Mouse (Mus musculus) embryonic facial prominence, embryonic 12.5 days (tissue): ENCODE measurements around the gene Rasal2. TPM values are rescaled to one million over a fixed set of nuclear protein-coding genes. Genes with fewer than 3 reads are reported as not detected.

Experiments
- ATAC-seq: fragments of 200-750 bp; cut with Nextera tagmentation; 2 replicates; pipeline ENCODE4 v1.8.0; 2017; ENCODE audit not compliant: insufficient number of reproducible peaks, insufficient read depth, low FRiP score, low TSS enrichment
- H3K27ac ChIP-seq: fragments of 300-500 bp; sonication (generic); 2 replicates; pipeline ENCODE4 v1.5.1; 2016; ENCODE audit warnings: mild to moderate bottlenecking
- H3K27me3 ChIP-seq: fragments of 300-500 bp; sonication (generic); 2 replicates; pipeline ENCODE4 v1.6.1; 2016; ENCODE audit warnings: mild to moderate bottlenecking, moderate library complexity
- H3K36me3 ChIP-seq: fragments of 300-500 bp; sonication (generic); 2 replicates; pipeline ENCODE4 v1.6.1; 2016; ENCODE audit warnings: mild to moderate bottlenecking
- H3K4me1 ChIP-seq: fragments of 300-500 bp; sonication (generic); 2 replicates; pipeline ENCODE4 v1.6.1; 2016
- H3K4me2 ChIP-seq: fragments of 300-500 bp; sonication (generic); replicated peaks from 2 replicates; pipeline ENCODE4 v1.6.1; 2016; ENCODE audit warnings: mild to moderate bottlenecking, moderate library complexity
- H3K4me3 ChIP-seq: fragments of 300-500 bp; sonication (generic); 2 replicates; pipeline ENCODE4 v1.5.1; 2016; ENCODE audit warnings: mild to moderate bottlenecking
- H3K9ac ChIP-seq: fragments of 300-500 bp; sonication (generic); 2 replicates; pipeline ENCODE4 v1.6.1; 2016; ENCODE audit warnings: mild to moderate bottlenecking, moderate library complexity
- H3K9me3 ChIP-seq: fragments of 300-500 bp; sonication (generic); 2 replicates; pipeline ENCODE4 v1.6.1; 2016; ENCODE audit warnings: mild to moderate bottlenecking, moderate library complexity
- WGBS: fragments of 180-500 bp; shearing (Covaris S2); methylation state at CpG from one replicate; pipeline ENCODE4 v1.1.7; 2016; 5-methylcytosine and 5-hydroxymethylcytosine counted together
- polyA plus RNA-seq: library from polyadenylated mRNA; unstranded; fragments of >200 nt; fragmentation: Nextera tagmentation; extraction: Ambion mirVana; gene quantifications from 2 replicates; pipeline ENCODE4 v1.2.1, GENCODE M21; 2016

Rasal2 gene
- polyA plus RNA-seq, 1 experiment from 2014 or later, result 16.2 TPM

- no peak for ATAC-seq
- WGBS, result 90% methylated on average over 2 of the region's 2 CpGs
- H3K36me3 ChIP-seq, result no peaks in the 10 kb centered on the region
Observed at GRCm38 (mm10) chr1:157438290-157438689, 25.9 kb upstream of the Rasal2 start.

GRCm38 (mm10) chr1:157435926-157436325, 23.5 kb upstream of the Rasal2 start:
- no peaks in the 10 kb centered on the region for H3K27me3 ChIP-seq
- no peak for ATAC-seq
- 93% methylated on average over 6 of the region's 6 CpGs for WGBS
- H3K27ac ChIP-seq, result no peak overlapping the region
- H3K4me3 ChIP-seq, result no peak overlapping the region
- H3K9me3 ChIP-seq, result no peaks in the 10 kb centered on the region
- H3K4me1 ChIP-seq, result no peaks in the 10 kb centered on the region
- no peak overlapping the region for H3K4me2 ChIP-seq
- no peak overlapping the region for H3K9ac ChIP-seq
- no peaks in the 10 kb centered on the region for H3K36me3 ChIP-seq

More at GRCm38 (mm10) chr1:157438290-157438689, 25.9 kb upstream of the Rasal2 start:
- H3K4me2 ChIP-seq, result no peak overlapping the region
- H3K27ac ChIP-seq, result no peak overlapping the region
- no peak overlapping the region for H3K9ac ChIP-seq
- H3K27me3 ChIP-seq, result 0 out of 2 replicates have a peak, but pooled peaks cover under 1% of the 10 kb centered on the region
- H3K9me3 ChIP-seq, result no peaks in the 10 kb centered on the region
- no peak overlapping the region for H3K4me3 ChIP-seq
- H3K4me1 ChIP-seq, result peaks cover 2% of the 10 kb centered on the region; the same call in 1 of the 2 replicates

GRCm38 (mm10) chr1:157434404-157434803, 22.0 kb upstream of the Rasal2 start:
- Histone ChIP-seq H3K4me1 (no peaks in the 10 kb centered on the region), H3K36me3 (no peaks in the 10 kb centered on the region), H3K27ac (no peak overlapping the region), H3K4me2 (no peak overlapping the region), H3K9ac (no peak overlapping the region), H3K27me3 (no peaks in the 10 kb centered on the region), H3K4me3 (no peak overlapping the region), H3K9me3 (no peaks in the 10 kb centered on the region)
- ATAC-seq, result no peak
- 86% methylated on average over 4 of the region's 4 CpGs for WGBS

- no peak overlapping the region for H3K27ac ChIP-seq
- no peak for ATAC-seq
- H3K27me3 ChIP-seq, result no peaks in the 10 kb centered on the region
- H3K4me2 ChIP-seq, result no peak overlapping the region
- H3K4me1 ChIP-seq, result no peaks in the 10 kb centered on the region
- no peaks in the 10 kb centered on the region for H3K36me3 ChIP-seq
- H3K4me3 ChIP-seq, result no peak overlapping the region
- H3K9ac ChIP-seq, result no peak overlapping the region
- WGBS, result 54% methylated on average over 3 of the region's 3 CpGs
- H3K9me3 ChIP-seq, result no peaks in the 10 kb centered on the region
Observed at GRCm38 (mm10) chr1:157433316-157433715, 20.9 kb upstream of the Rasal2 start.

GRCm38 (mm10) chr1:157428366-157428765, 16.0 kb upstream of the Rasal2 start:
- WGBS, result 83% methylated on average over 3 of the region's 3 CpGs
- Histone ChIP-seq H3K4me2 (no peak overlapping the region), H3K4me3 (no peak overlapping the region), H3K27ac (no peak overlapping the region), H3K9ac (no peak overlapping the region), H3K36me3 (no peaks in the 10 kb centered on the region), H3K27me3 (no peaks in the 10 kb centered on the region), H3K9me3 (no peaks in the 10 kb centered on the region), H3K4me1 (no peaks in the 10 kb centered on the region)
- no peak for ATAC-seq

- no peak for ATAC-seq
- Histone ChIP-seq H3K27me3 (no peaks in the 10 kb centered on the region), H3K4me2 (no peak overlapping the region), H3K36me3 (no peaks in the 10 kb centered on the region), H3K4me3 (no peak overlapping the region), H3K9ac (no peak overlapping the region), H3K4me1 (no peaks in the 10 kb centered on the region), H3K9me3 (no peaks in the 10 kb centered on the region), H3K27ac (no peak overlapping the region)
- 90% methylated on average over 4 of the region's 4 CpGs for WGBS
Observed at GRCm38 (mm10) chr1:157427604-157428003, 15.2 kb upstream of the Rasal2 start.

- Histone ChIP-seq H3K4me2 (no peak overlapping the region), H3K27me3 (no peaks in the 10 kb centered on the region), H3K27ac (no peak overlapping the region), H3K4me1 (no peaks in the 10 kb centered on the region), H3K9ac (no peak overlapping the region), H3K9me3 (no peaks in the 10 kb centered on the region), H3K4me3 (no peak overlapping the region), H3K36me3 (no peaks in the 10 kb centered on the region)
- 60% methylated on average over 1 of the region's 1 CpGs for WGBS
- no peak for ATAC-seq
Observed at GRCm38 (mm10) chr1:157426933-157427332, 14.5 kb upstream of the Rasal2 start.

GRCm38 (mm10) chr1:157425741-157426427, 13.5 kb upstream of the Rasal2 start:
- H3K27ac ChIP-seq, result no peak overlapping the region
- 64% methylated on average over 8 of the region's 8 CpGs for WGBS
- no peaks in the 10 kb centered on the region for H3K4me1 ChIP-seq
- no peak overlapping the region for H3K4me2 ChIP-seq
- H3K9ac ChIP-seq, result no peak overlapping the region
- no peak for ATAC-seq
- no peaks in the 10 kb centered on the region for H3K9me3 ChIP-seq
- H3K4me3 ChIP-seq, result no peak overlapping the region
- no peaks in the 10 kb centered on the region for H3K36me3 ChIP-seq
- H3K27me3 ChIP-seq, result no peaks in the 10 kb centered on the region

- H3K27ac ChIP-seq, result peak overlapping the region; percentile 26; the same call in 1 of the 2 replicates
- H3K27me3 ChIP-seq, result no peaks in the 10 kb centered on the region
- no peak for ATAC-seq
- peaks cover 5% of the 10 kb centered on the region; the same call in 1 of the 2 replicates for H3K4me1 ChIP-seq
- H3K9me3 ChIP-seq, result no peaks in the 10 kb centered on the region
- no peaks in the 10 kb centered on the region for H3K36me3 ChIP-seq
- WGBS, result 35% methylated on average over 7 of the region's 7 CpGs
- no peak overlapping the region for H3K4me2 ChIP-seq
- no peak overlapping the region for H3K9ac ChIP-seq
- H3K4me3 ChIP-seq, result no peak overlapping the region
Observed at GRCm38 (mm10) chr1:157417861-157418260, 5.5 kb upstream of the Rasal2 start.

GRCm38 (mm10) chr1:157417414-157417813, 5.0 kb upstream of the Rasal2 start:
- no peak overlapping the region for H3K4me2 ChIP-seq
- peak overlapping the region; percentile 26; the same call in 1 of the 2 replicates for H3K27ac ChIP-seq
- no peak overlapping the region for H3K9ac ChIP-seq
- no peaks in the 10 kb centered on the region for H3K27me3 ChIP-seq
- H3K36me3 ChIP-seq, result no peaks in the 10 kb centered on the region
- 42% methylated on average over 3 of the region's 3 CpGs for WGBS
- no peaks in the 10 kb centered on the region for H3K9me3 ChIP-seq
- H3K4me1 ChIP-seq, result peaks cover 5% of the 10 kb centered on the region; the same call in 1 of the 2 replicates
- no peak overlapping the region for H3K4me3 ChIP-seq
- ATAC-seq, result no peak

- H3K27ac ChIP-seq, result no peak overlapping the region
- no peaks in the 10 kb centered on the region for H3K36me3 ChIP-seq
- H3K9ac ChIP-seq, result no peak overlapping the region
- no peak overlapping the region for H3K4me3 ChIP-seq
- no peak for ATAC-seq
- no peaks in the 10 kb centered on the region for H3K9me3 ChIP-seq
- WGBS, result 91% methylated on average over 2 of the region's 2 CpGs
- no peaks in the 10 kb centered on the region for H3K27me3 ChIP-seq
- H3K4me2 ChIP-seq, result no peak overlapping the region
- H3K4me1 ChIP-seq, result peaks cover 5% of the 10 kb centered on the region; the same call in 1 of the 2 replicates
Observed at GRCm38 (mm10) chr1:157416628-157417027, 4.2 kb upstream of the Rasal2 start.

- Histone ChIP-seq H3K4me1 (peaks cover 12% of the 10 kb centered on the region; the same call in 1 of the 2 replicates), H3K27me3 (no peaks in the 10 kb centered on the region), H3K4me2 (no peak overlapping the region), H3K9ac (no peak overlapping the region), H3K9me3 (no peaks in the 10 kb centered on the region), H3K36me3 (no peaks in the 10 kb centered on the region), H3K4me3 (no peak overlapping the region), H3K27ac (no peak overlapping the region)
- ATAC-seq, result no peak
- 85% methylated on average over 3 of the region's 3 CpGs for WGBS
Observed at GRCm38 (mm10) chr1:157415771-157416170, 3.4 kb upstream of the Rasal2 start.
